Mouse (Mus musculus): Measurements from ENCODE around the gene Arid5b.

DNA sequence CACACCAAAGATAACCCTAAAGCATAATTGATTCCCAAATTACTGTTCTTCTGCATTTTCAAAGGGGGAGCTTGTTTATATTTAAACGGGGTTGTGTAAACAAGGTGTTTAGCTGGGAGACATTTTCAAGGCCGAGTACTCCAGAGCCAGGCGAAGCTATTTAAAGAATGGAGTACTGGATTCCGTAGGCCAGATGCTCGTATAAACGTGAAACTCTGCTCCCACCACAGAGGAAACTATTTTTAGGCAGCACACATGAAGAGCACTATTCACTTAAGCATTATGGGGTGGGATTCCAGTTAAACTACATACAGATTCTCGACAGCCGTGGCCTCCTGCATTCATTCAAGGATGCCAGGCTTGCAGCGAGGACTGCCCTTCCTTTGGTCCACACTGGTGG lies 59.2 kb downstream of the Arid5b start:
- TF ChIP-seq CTCF (IDR thresholded peaks at IDR 0.05; ENCODE audit: low read depth) (no peak), EP300 (IDR thresholded peaks at IDR 0.05; ENCODE audit: low read depth) (no peak)

Data from liver, postnatal 0 days (tissue).